In the genomic region with DNA sequence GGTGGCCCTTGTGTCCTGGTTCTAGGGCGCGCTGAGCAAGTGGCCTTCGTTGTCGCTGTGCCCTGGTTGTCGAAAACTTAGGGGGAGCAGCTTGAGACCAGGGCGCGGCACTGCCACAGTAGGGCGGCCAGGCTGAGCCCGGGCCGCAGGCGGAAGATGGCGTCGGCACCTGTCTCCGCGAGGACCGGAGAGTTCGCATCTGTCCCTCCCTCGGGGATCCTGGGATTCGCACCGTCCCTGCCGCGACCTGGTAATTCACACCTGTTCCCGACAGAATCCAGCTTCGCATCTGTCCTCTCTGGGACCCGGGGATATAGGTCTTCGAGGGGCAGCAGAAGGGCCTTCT, we compare ENCODE assay signal across 8 mouse cellular contexts. TPM values are rescaled to one million over a fixed set of nuclear protein-coding genes. Genes with fewer than 3 reads are reported as not detected.
DNase-seq lines count a peak whose midpoint lies in the region; ATAC-seq and TF ChIP-seq lines count a peak whose summit lies in the region.

No protein-coding gene starts in this region.

- H3K27me3 ChIP-seq in embryonic facial prominence, embryonic 10.5 days (replicated peaks; ENCODE audit: low read depth, poor library complexity, severe bottlenecking): peaks cover 69% of the 10 kb centered on the region
- peaks cover 41% of the 10 kb centered on the region for H3K27me3 ChIP-seq in hindbrain, embryonic 15.5 days
- peaks cover 65% of the 10 kb centered on the region for H3K27me3 ChIP-seq in midbrain, embryonic 10.5 days (ENCODE audit: low read depth, poor library complexity, severe bottlenecking)

- peak overlapping the region; percentile 94 for H3K4me2 ChIP-seq in hindbrain, embryonic 15.5 days

- H3K27ac ChIP-seq in layer of hippocampus, adult 2 months: no peak overlapping the region
- H3K27ac ChIP-seq in embryonic facial prominence, embryonic 10.5 days (replicated peaks): 0 out of 2 replicates have a peak overlapping the region, but pooled peaks have one; percentile 36
- no peak overlapping the region for H3K27ac ChIP-seq in hindbrain, embryonic 15.5 days (replicated peaks)
- H3K27ac ChIP-seq in midbrain, embryonic 10.5 days (replicated peaks): peak overlapping the region; percentile 70

- no peak for DNase-seq in layer of hippocampus, adult 2 months (ENCODE audit: low spot score in 2 of 2)
- DNase-seq in layer of hippocampus, adult 11-12 months (ENCODE audit: low spot score): no peak
- no peak for DNase-seq in embryonic facial prominence, embryonic 10.5 days (ENCODE audit: low spot score)
- DNase-seq in midbrain, embryonic 10.5 days (ENCODE audit: low spot score): peak; percentile 26
- DNase-seq in adrenal gland, postnatal 25 days: no peak
- DNase-seq in cerebellum, postnatal 36 days: no peak
- no peak for DNase-seq in thymus, postnatal 36 days

- H3K36me3 ChIP-seq in embryonic facial prominence, embryonic 10.5 days (replicated peaks): no peaks in the 10 kb centered on the region
- H3K36me3 ChIP-seq in hindbrain, embryonic 15.5 days: no peaks in the 10 kb centered on the region
- H3K36me3 ChIP-seq in midbrain, embryonic 10.5 days: no peaks in the 10 kb centered on the region

- H3K9me3 ChIP-seq in embryonic facial prominence, embryonic 10.5 days: no peaks in the 10 kb centered on the region
- H3K9me3 ChIP-seq in hindbrain, embryonic 15.5 days: no peaks in the 10 kb centered on the region
- no peaks in the 10 kb centered on the region for H3K9me3 ChIP-seq in midbrain, embryonic 10.5 days (replicated peaks)

- ATAC-seq in hindbrain, embryonic 15.5 days (ENCODE audit: low FRiP score, low read depth): no peak

- H3K4me1 ChIP-seq in embryonic facial prominence, embryonic 10.5 days: peaks cover 41% of the 10 kb centered on the region
- peaks cover 24% of the 10 kb centered on the region for H3K4me1 ChIP-seq in hindbrain, embryonic 15.5 days (replicated peaks)
- H3K4me1 ChIP-seq in midbrain, embryonic 10.5 days: peaks cover 51% of the 10 kb centered on the region

- peak overlapping the region; percentile 47 for H3K4me3 ChIP-seq in layer of hippocampus, adult 2 months
- H3K4me3 ChIP-seq in embryonic facial prominence, embryonic 10.5 days: peak overlapping the region; percentile 70
- peak overlapping the region; percentile 45 for H3K4me3 ChIP-seq in hindbrain, embryonic 15.5 days
- H3K4me3 ChIP-seq in midbrain, embryonic 10.5 days: peak overlapping the region; percentile 63

- H3K9ac ChIP-seq in hindbrain, embryonic 15.5 days: peak overlapping the region; percentile 34

- WGBS in embryonic facial prominence, embryonic 10.5 days: 1% methylated on average over 26 of the region's 26 CpGs
- 2% methylated on average over 26 of the region's 26 CpGs for WGBS in hindbrain, embryonic 15.5 days
- WGBS in midbrain, embryonic 10.5 days: 2% methylated on average over 26 of the region's 26 CpGs

- TF ChIP-seq CTCF in layer of hippocampus, adult 2 months (conservative IDR thresholded peaks at IDR 0.05): no peak

RNA-seq across cellular contexts. Expression of a gene that starts 0.4 kb away (rescaled TPM):
- not detected for total RNA-seq in layer of hippocampus, adult 2 months (2021)
- 2.3 TPM in 2 replicates for polyA plus RNA-seq in embryonic facial prominence, embryonic 10.5 days (2016; fragmentation: Nextera tagmentation; extraction: Ambion mirVana)
- 0.72 and 1.3 TPM in 2 replicates for polyA plus RNA-seq in hindbrain, embryonic 15.5 days (2015; fragmentation: Nextera tagmentation; extraction: Ambion mirVana)
- 2.9 and 3.1 TPM in 2 replicates for polyA plus RNA-seq in midbrain, embryonic 10.5 days (2016; fragmentation: Nextera tagmentation; extraction: Ambion mirVana)
- total RNA-seq in adrenal gland, postnatal 25 days (2021): 3.9 and 4.3 TPM in 2 replicates

RNA-seq across cellular contexts. Expression of a gene that starts 16.4 kb away (rescaled TPM):
- total RNA-seq in layer of hippocampus, adult 2 months (2021): 10 to 100 TPM; 34.5 to 36.6 TPM
- polyA plus RNA-seq in embryonic facial prominence, embryonic 10.5 days (2016; fragmentation: Nextera tagmentation; extraction: Ambion mirVana): 30.9 and 32.6 TPM in 2 replicates
- 108 and 122 TPM in 2 replicates for polyA plus RNA-seq in hindbrain, embryonic 15.5 days (2015; fragmentation: Nextera tagmentation; extraction: Ambion mirVana)
- 34.3 and 42.6 TPM in 2 replicates for polyA plus RNA-seq in midbrain, embryonic 10.5 days (2016; fragmentation: Nextera tagmentation; extraction: Ambion mirVana)
- total RNA-seq in adrenal gland, postnatal 25 days (2021): 6.2 and 9.0 TPM in 2 replicates

RNA-seq across cellular contexts. Expression of a gene that starts 36.3 kb away (rescaled TPM):
- 1 to 10 TPM; 5.4 to 6.1 TPM for total RNA-seq in layer of hippocampus, adult 2 months (2021)
- polyA plus RNA-seq in embryonic facial prominence, embryonic 10.5 days (2016; fragmentation: Nextera tagmentation; extraction: Ambion mirVana): 34.1 and 35.6 TPM in 2 replicates
- polyA plus RNA-seq in hindbrain, embryonic 15.5 days (2015; fragmentation: Nextera tagmentation; extraction: Ambion mirVana): 11.7 and 14.2 TPM in 2 replicates
- 35.6 and 41.4 TPM in 2 replicates for polyA plus RNA-seq in midbrain, embryonic 10.5 days (2016; fragmentation: Nextera tagmentation; extraction: Ambion mirVana)
- total RNA-seq in adrenal gland, postnatal 25 days (2021): 381 and 451 TPM in 2 replicates

RNA-seq across cellular contexts. Expression of a gene that starts 36.5 kb away (rescaled TPM):
- 10 to 100 TPM; 24.2 to 28.7 TPM for total RNA-seq in layer of hippocampus, adult 2 months (2021)
- 43.9 and 46.9 TPM in 2 replicates for polyA plus RNA-seq in embryonic facial prominence, embryonic 10.5 days (2016; fragmentation: Nextera tagmentation; extraction: Ambion mirVana)
- polyA plus RNA-seq in hindbrain, embryonic 15.5 days (2015; fragmentation: Nextera tagmentation; extraction: Ambion mirVana): 30.8 and 33.1 TPM in 2 replicates
- 44.7 and 46.2 TPM in 2 replicates for polyA plus RNA-seq in midbrain, embryonic 10.5 days (2016; fragmentation: Nextera tagmentation; extraction: Ambion mirVana)
- 32.9 and 44.8 TPM in 2 replicates for total RNA-seq in adrenal gland, postnatal 25 days (2021)

Comparison
In these comparisons a context has a peak if more than half of its experiments do, and no peak if none do; other contexts are left out.
1. H3K27ac ChIP-seq: peak in embryonic facial prominence, embryonic 10.5 days (single experiment) and midbrain, embryonic 10.5 days (single experiment); none in layer of hippocampus, adult 2 months (single experiment) and hindbrain, embryonic 15.5 days (single experiment).
2. Peak in every context shown above with its lines, with median percentiles within 50 percentile points of each other: H3K4me3 ChIP-seq.